Mouse (Mus musculus): ENCODE measurements around the gene Srrd. TPM values are rescaled to one million over a fixed set of nuclear protein-coding genes. Genes with fewer than 3 reads are reported as not detected.

Srrd gene
- total and polyA plus RNA-seq, 3 experiments: 22.3 to 31.7 (median 27.1) TPM

GRCm38 (mm10) chr5:112299399-112299798 is 43.4 kb downstream of the Srrd start:
- dilution Hi-C loops (cut with MboI; ENCODE audit: extremely low pct_ligation_motif_present, extremely low pct_unique_long_range_greater_than_20kb, low sequenced_read_pairs) (no loop called here), in situ Hi-C loops (cut with MboI; ENCODE audit: low pct_ligation_motif_present, low pct_unique_long_range_greater_than_20kb, low sequenced_read_pairs) (no loop called here)
- DNase-seq (ENCODE audit: extremely low read depth): no peak
- no peaks in the 10 kb centered on the region for H3K9me3 ChIP-seq (replicated peaks; ENCODE audit: low read length)
- peaks cover 0 to 19% of the 10 kb centered on the region in 2 experiments; a peak in 3 of 4 replicates for H3K4me1 ChIP-seq (ENCODE audit: control insufficient read depth in 1 of 2, insufficient read depth in 2 of 2)
- H3K36me3 ChIP-seq (replicated peaks in 1 of 2; ENCODE audit: control insufficient read depth in 1 of 2, insufficient read depth in 1 of 2, low read length in 1 of 2): peaks cover 0 to 32% of the 10 kb centered on the region in 2 experiments
- H3K4me3 ChIP-seq (replicated peaks in 1 of 3; ENCODE audit: low read depth in 2 of 3, low read length in 2 of 3, poor library complexity in 1 of 3): no peak overlapping the region
- H3K27ac ChIP-seq (ENCODE audit: insufficient read depth, low read depth): no peak overlapping the region
- no peaks in the 10 kb centered on the region for H3K79me2 ChIP-seq (replicated peaks; ENCODE audit: control insufficient read depth, extremely low read depth, insufficient read depth, poor library complexity, severe bottlenecking)
- H3K4me2 ChIP-seq (ENCODE audit: insufficient read depth, low read depth, poor library complexity, severe bottlenecking): no peak overlapping the region
- TF ChIP-seq TCF12 (IDR thresholded peaks at IDR 0.05; ENCODE audit: low read depth, low read length): no peak
- TF ChIP-seq MEF2A (IDR thresholded peaks at IDR 0.05; ENCODE audit: borderline replicate concordance, low read depth, low read length): no peak
- TF ChIP-seq ELF1 (IDR thresholded peaks at IDR 0.05; ENCODE audit: low read depth, low read length): no peak
- TF ChIP-seq MAX (IDR thresholded peaks at IDR 0.05; ENCODE audit: low read length): no peak
- TF ChIP-seq CTCF (conservative IDR thresholded peaks at IDR 0.05 in 1 of 2, IDR thresholded peaks at IDR 0.05 in 1 of 2; ENCODE audit: low read depth in 2 of 2, low read length in 2 of 2): no peak
- no peak for TF ChIP-seq POLR2AphosphoS2 (IDR thresholded peaks at IDR 0.05; ENCODE audit: low read depth, low read length)
- no peak for TF ChIP-seq CHD2 (IDR thresholded peaks at IDR 0.05; ENCODE audit: low read length)
- no peak for TF ChIP-seq TBP (conservative IDR thresholded peaks at IDR 0.05; ENCODE audit: low read depth, low read length)
- TF ChIP-seq BHLHE40 (IDR thresholded peaks at IDR 0.05; ENCODE audit: low read depth, low read length): no peak
- TF ChIP-seq ZMIZ1 (IDR thresholded peaks at IDR 0.05; ENCODE audit: low read depth, low read length): no peak
- no peak for TF ChIP-seq SIN3A (IDR thresholded peaks at IDR 0.05; ENCODE audit: low read length)
- no peak for TF ChIP-seq NRF1 (IDR thresholded peaks at IDR 0.05; ENCODE audit: low read depth, low read length)
- TF ChIP-seq USF2 (conservative IDR thresholded peaks at IDR 0.05; ENCODE audit: low read depth, low read length): no peak
- TF ChIP-seq SMC3 (IDR thresholded peaks at IDR 0.05; ENCODE audit: low read depth, low read length): no peak
- TF ChIP-seq USF1 (IDR thresholded peaks at IDR 0.05; ENCODE audit: low read depth, low read length): no peak
- no peak overlapping the region for H3K9ac ChIP-seq (ENCODE audit: insufficient read depth, low read depth)
- H3K27me3 ChIP-seq (replicated peaks): no peaks in the 10 kb centered on the region

GRCm38 (mm10) chr5:112298226-112298988 is 44.4 kb downstream of the Srrd start:
- no peak for DNase-seq (ENCODE audit: extremely low read depth)
- H3K27ac ChIP-seq (ENCODE audit: insufficient read depth, low read depth): no peak overlapping the region
- H3K4me2 ChIP-seq (ENCODE audit: insufficient read depth, low read depth, poor library complexity, severe bottlenecking): no peak overlapping the region
- H3K4me3 ChIP-seq (replicated peaks in 1 of 3; ENCODE audit: low read depth in 2 of 3, low read length in 2 of 3, poor library complexity in 1 of 3): no peak overlapping the region
- H3K36me3 ChIP-seq (replicated peaks in 1 of 2; ENCODE audit: control insufficient read depth in 1 of 2, insufficient read depth in 1 of 2, low read length in 1 of 2): peaks cover 0 to 31% of the 10 kb centered on the region in 2 experiments
- dilution Hi-C loops (cut with MboI; ENCODE audit: extremely low pct_ligation_motif_present, extremely low pct_unique_long_range_greater_than_20kb, low sequenced_read_pairs) (no loop called here), in situ Hi-C loops (cut with MboI; ENCODE audit: low pct_ligation_motif_present, low pct_unique_long_range_greater_than_20kb, low sequenced_read_pairs) (no loop called here)
- no peak overlapping the region for H3K9ac ChIP-seq (ENCODE audit: insufficient read depth, low read depth)
- no peaks in the 10 kb centered on the region for H3K27me3 ChIP-seq (replicated peaks)
- TF ChIP-seq MAZ (IDR thresholded peaks at IDR 0.05; ENCODE audit: low read depth, low read length) (no peak), USF1 (IDR thresholded peaks at IDR 0.05; ENCODE audit: low read depth, low read length) (no peak), E2F4 (IDR thresholded peaks at IDR 0.05; ENCODE audit: insufficient replicate concordance, low read depth, low read length) (no peak), CTCF (conservative IDR thresholded peaks at IDR 0.05 in 1 of 2, IDR thresholded peaks at IDR 0.05 in 1 of 2; ENCODE audit: low read depth in 2 of 2, low read length in 2 of 2) (no peak), TCF12 (IDR thresholded peaks at IDR 0.05; ENCODE audit: low read depth, low read length) (no peak), TBP (conservative IDR thresholded peaks at IDR 0.05; ENCODE audit: low read depth, low read length) (no peak), RCOR1 (conservative IDR thresholded peaks at IDR 0.05; ENCODE audit: low read depth, low read length) (no peak), ETS1 (conservative IDR thresholded peaks at IDR 0.05; ENCODE audit: low read depth, low read length) (no peak), RAD21 (IDR thresholded peaks at IDR 0.05; ENCODE audit: low read depth, low read length) (no peak), CHD1 (IDR thresholded peaks at IDR 0.05; ENCODE audit: low read depth, low read length) (no peak), USF2 (conservative IDR thresholded peaks at IDR 0.05; ENCODE audit: low read depth, low read length) (no peak), SIN3A (IDR thresholded peaks at IDR 0.05; ENCODE audit: low read length) (no peak), HCFC1 (IDR thresholded peaks at IDR 0.05; ENCODE audit: low read depth, low read length) (no peak), SMC3 (IDR thresholded peaks at IDR 0.05; ENCODE audit: low read depth, low read length) (no peak), ZMIZ1 (IDR thresholded peaks at IDR 0.05; ENCODE audit: low read depth, low read length) (no peak), UBTF (IDR thresholded peaks at IDR 0.05; ENCODE audit: low read depth, low read length) (no peak), NRF1 (IDR thresholded peaks at IDR 0.05; ENCODE audit: low read depth, low read length) (no peak)
- H3K9me3 ChIP-seq (replicated peaks; ENCODE audit: low read length): no peaks in the 10 kb centered on the region
- H3K79me2 ChIP-seq (replicated peaks; ENCODE audit: control insufficient read depth, extremely low read depth, insufficient read depth, poor library complexity, severe bottlenecking): no peaks in the 10 kb centered on the region
- peaks cover 2 to 19% of the 10 kb centered on the region in 2 experiments; a peak in 3 of 4 replicates for H3K4me1 ChIP-seq (ENCODE audit: control insufficient read depth in 1 of 2, insufficient read depth in 2 of 2)
